Mouse (Mus musculus): ENCODE results near the gene Ttf1. TPM values are rescaled to one million over a fixed set of nuclear protein-coding genes. Genes with fewer than 3 reads are reported as not detected.

Gene Ttf1
- polyA plus RNA-seq, 1 experiment from 2014 or later: 6.0 TPM

DNA sequence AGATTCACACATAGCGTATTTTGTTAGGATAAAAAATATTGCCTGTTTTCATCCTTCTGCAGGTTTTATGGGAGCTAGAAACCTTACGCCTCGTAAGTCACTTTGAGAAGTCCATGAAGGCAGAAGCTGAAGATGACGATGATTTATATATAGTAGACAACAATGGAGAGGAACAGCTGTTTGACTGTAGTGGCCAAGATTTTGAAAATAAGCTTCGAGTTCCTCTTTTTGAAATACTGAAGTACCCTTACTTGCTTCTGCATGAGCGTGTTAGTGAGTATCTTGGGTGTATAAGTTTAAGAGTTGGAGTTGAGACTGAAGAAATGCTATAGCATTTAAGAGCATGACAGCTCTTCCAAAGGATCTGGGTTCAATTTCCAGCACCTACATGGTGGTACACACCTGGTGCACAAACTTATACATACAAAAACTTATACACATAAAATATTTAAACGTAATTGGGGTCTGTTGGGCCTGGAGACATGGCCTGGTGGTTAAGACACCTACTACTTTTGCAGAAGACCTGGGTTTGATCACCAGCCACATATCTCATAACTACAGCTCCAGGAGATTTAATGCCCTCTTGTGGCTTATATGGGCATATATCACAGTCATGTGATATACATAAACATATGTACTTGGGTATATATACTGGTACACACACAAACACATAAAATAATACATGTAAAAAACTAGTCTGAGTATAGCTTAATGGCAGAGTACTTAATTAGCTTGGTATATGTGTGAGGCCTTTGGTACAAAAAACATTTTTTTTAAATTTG, 70.2 kb downstream of the Ttf1 start:
- Histone ChIP-seq H3K9me3 (replicated peaks; ENCODE audit: control insufficient read depth, low read length) (no peaks in the 10 kb centered on the region), H3K27me3 (replicated peaks; ENCODE audit: control insufficient read depth, insufficient read depth, low read length) (no peaks in the 10 kb centered on the region), H3K4me3 (ENCODE audit: low read depth, low read length) (no peak overlapping the region), H3K9ac (ENCODE audit: low read length) (no peak overlapping the region), H3K4me2 (ENCODE audit: low read length) (no peak overlapping the region), H3K4me1 (ENCODE audit: control insufficient read depth, insufficient read depth, low read length) (peaks cover 6% of the 10 kb centered on the region), H3K36me3 (ENCODE audit: control insufficient read depth, insufficient read depth, low read length) (peaks cover 51% of the 10 kb centered on the region), H3K27ac (ENCODE audit: low read depth, low read length) (no peak overlapping the region)
- DNase-seq (ENCODE audit: low spot score) (no peak), ATAC-seq (no peak)
- WGBS: 95% methylated on average over 7 of the region's 7 CpGs

DNA sequence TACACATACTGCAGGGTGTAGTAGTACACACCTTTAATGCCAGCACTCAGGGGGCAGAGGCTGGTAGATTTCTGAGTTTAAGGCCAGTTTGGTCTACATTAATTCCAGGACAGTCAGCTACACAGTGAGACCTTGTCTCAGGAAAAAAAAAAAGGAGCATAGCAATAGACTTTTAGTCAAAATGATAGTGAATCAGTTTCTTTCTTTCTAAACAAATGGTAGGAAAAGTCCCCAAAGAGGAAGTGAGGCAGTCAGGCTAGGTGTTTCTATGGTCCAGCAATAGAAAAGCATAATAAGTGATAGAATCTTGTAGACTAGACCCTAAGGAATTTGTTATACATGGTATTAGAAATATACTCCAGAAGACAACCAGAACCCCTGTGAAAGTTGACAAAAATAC, 75.1 kb downstream of the Ttf1 start:
- no peak for DNase-seq (ENCODE audit: low spot score)
- H3K27me3 ChIP-seq (replicated peaks; ENCODE audit: control insufficient read depth, insufficient read depth, low read length): no peaks in the 10 kb centered on the region
- ATAC-seq: no peak
- peaks cover 58% of the 10 kb centered on the region for H3K36me3 ChIP-seq (ENCODE audit: control insufficient read depth, insufficient read depth, low read length)
- H3K4me1 ChIP-seq (ENCODE audit: control insufficient read depth, insufficient read depth, low read length): no peaks in the 10 kb centered on the region
- no peaks in the 10 kb centered on the region for H3K9me3 ChIP-seq (replicated peaks; ENCODE audit: control insufficient read depth, low read length)
- H3K9ac ChIP-seq (ENCODE audit: low read length): no peak overlapping the region
- H3K4me3 ChIP-seq (ENCODE audit: low read depth, low read length): no peak overlapping the region
- no peak overlapping the region for H3K27ac ChIP-seq (ENCODE audit: low read depth, low read length)
- H3K4me2 ChIP-seq (ENCODE audit: low read length): no peak overlapping the region

Other genes with a start within 250 kb of the Ttf1 start
- gene Gtf3c4, start 219.9 kb upstream of the Ttf1 start, polyA plus RNA-seq (2014; fragmentation: Nextera tagmentation; extraction: Ambion mirVana): 20.2 and 24.9 TPM in 2 replicates
- 13.5 and 15.7 TPM in 2 replicates for gene Ddx31, start 219.9 kb upstream of the Ttf1 start, polyA plus RNA-seq (2014; fragmentation: Nextera tagmentation; extraction: Ambion mirVana)
- gene Barhl1, start 143.6 kb upstream of the Ttf1 start, polyA plus RNA-seq (2014; fragmentation: Nextera tagmentation; extraction: Ambion mirVana): 1.4 and 1.5 TPM in 2 replicates
- gene Cfap77, start 5.2 kb upstream of the Ttf1 start, polyA plus RNA-seq (2014; fragmentation: Nextera tagmentation; extraction: Ambion mirVana): 0.11 TPM in 1 of 2 replicates, not detected in the other
- 13.2 and 21.5 TPM in 2 replicates for gene Setx, start 63.9 kb downstream of the Ttf1 start, polyA plus RNA-seq (2014; fragmentation: Nextera tagmentation; extraction: Ambion mirVana)
- gene Ntng2, start 192.7 kb downstream of the Ttf1 start, polyA plus RNA-seq (2014; fragmentation: Nextera tagmentation; extraction: Ambion mirVana): 6.6 and 8.8 TPM in 2 replicates

Measured in forebrain, embryonic 14.5 days (tissue).